Mouse (Mus musculus): Measurements from ENCODE around the gene Srsf10.

GRCm38 (mm10) chr4:135816905-135817622 is 38.5 kb upstream of the Srsf10 start:
- TF ChIP-seq ZC3H11A (IDR thresholded peaks at IDR 0.05; ENCODE audit: borderline replicate concordance, low read depth, low read length) (0 out of 2 replicates have a peak, but pooled peaks have one; percentile 6), HCFC1 (IDR thresholded peaks at IDR 0.05; ENCODE audit: borderline replicate concordance, insufficient read depth, low read length) (no peak), CHD2 (IDR thresholded peaks at IDR 0.05; ENCODE audit: low read depth, low read length) (no peak), MAFK (IDR thresholded peaks at IDR 0.05; ENCODE audit: insufficient read depth, low read depth, low read length) (no peak)

All from ES-E14 (cell line).